Mouse (Mus musculus) kidney, adult 11 months (tissue): ENCODE measurements around the gene Prl2c2.
"Not testable (repeated sequence)": the region's sequence is repeated elsewhere in the genome, so short reads cannot be mapped to it uniquely, and the experiment has no call there.

ENCODE experiments used
- DNase-seq: peaks from one replicate; pipeline ENCODE4 v3.0.0; 2022

The Prl2c2 gene

GRCm38 (mm10) chr13:13005283-13005682 lies at the start of gene Prl2c2:
TSS of gene Prl2c2 (minus strand) at chr13:13005383.
- DNase-seq, result not testable (repeated sequence)

- not testable (repeated sequence) for DNase-seq
Observed at GRCm38 (mm10) chr13:13025872-13026271, 20.7 kb upstream of the Prl2c2 start.

- peak; percentile 31 for DNase-seq
Observed at GRCm38 (mm10) chr13:13013993-13014549, 8.9 kb upstream of the Prl2c2 start.
